Mouse (Mus musculus): ENCODE measurements around the gene Peli3. TPM values are rescaled to one million over a fixed set of nuclear protein-coding genes. Genes with fewer than 3 reads are reported as not detected.

The Peli3 gene
- polyA plus RNA-seq (2012): 0.10 and 0.22 TPM in 2 replicates

DNA sequence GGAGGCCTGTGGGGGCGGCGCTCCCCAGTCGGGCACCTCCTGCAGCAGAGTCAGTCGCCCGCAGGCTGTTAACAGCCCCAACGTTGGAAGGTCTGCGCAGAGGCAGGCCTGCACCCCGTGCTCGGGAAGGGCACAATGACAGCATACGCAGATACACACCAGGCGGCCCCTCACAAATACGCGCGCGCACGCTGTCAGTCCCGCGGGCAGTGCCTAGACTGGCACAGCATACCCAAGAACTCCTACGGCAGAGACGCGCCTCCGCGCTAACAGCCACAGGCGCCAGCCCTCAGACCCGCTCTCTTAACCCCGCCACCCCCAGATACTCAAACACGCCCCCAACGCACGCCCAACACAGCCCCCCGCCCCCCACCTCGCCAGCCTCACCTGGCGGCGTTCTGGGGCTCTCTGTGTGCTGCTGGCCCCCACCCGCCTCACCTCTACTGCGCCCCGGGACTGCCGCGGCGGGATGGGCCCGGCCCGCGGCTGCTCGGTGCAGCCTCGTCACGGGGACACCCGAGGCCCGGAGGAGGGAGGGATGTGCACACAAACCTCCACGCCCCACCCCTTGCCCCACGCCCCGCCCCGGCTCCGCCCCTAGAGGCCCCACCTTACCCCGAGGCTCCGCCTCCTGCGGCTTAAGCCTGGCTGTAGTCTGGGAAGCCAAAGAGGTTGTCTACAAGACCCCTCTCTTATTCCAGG is at the start of gene Peli3:
TSS of gene Peli3 (minus strand) at position 577 of the 702 bp plus-strand sequence.

DNA sequence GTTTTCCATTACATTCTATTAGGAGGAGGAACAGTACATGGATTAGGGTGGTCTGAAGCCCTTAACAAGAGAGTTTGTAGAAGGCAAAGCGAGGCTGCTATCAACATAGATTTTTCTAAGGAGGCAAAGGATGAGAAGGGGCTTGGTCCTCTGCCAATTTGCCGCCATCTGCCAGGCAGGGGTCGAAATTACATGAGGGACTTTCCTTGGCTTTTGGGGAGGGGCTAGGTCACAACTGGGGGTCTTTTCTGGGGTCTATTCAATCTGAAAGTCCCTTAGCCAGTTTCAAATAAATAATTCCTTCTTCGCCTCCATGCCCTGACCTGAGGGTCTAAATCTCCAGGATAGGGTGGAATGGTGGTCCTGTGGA is 47.3 kb upstream of the Peli3 start, which contains the start of gene Npas4:
TSS of gene Npas4 (minus strand) at position 61 of the 370 bp plus-strand sequence.

DNA sequence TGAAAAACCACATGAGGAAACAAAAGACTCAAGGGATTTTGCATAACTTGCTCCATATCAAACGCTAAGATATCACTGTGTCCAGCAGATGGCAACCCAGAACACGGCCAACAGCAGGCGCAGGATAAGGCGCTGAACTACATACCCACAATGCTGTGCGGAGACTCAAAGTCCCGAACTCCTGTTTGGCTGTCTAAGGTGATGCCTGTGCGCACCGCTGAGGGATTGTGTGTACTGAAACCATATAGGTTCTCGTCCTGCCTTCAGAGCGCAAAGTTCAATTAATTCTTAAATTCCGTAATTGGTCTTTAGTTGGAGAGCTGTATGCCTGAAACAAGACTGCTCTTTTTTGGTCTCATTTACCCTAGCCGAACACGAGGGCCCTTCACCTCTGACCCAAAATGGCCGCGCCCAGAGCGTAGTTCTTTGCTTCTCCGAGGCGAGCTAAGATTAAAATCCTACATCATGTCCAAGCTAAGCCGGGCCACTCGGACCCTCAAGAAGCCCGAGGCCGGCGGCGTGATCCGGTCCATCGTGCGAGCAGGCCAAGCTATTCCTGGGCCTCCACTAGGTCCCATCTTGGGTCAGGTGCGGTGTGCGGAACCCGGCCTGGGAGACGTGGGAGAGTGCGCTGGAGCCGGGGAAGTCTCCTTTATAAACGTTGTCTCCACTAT is 19.1 kb upstream of the Peli3 start, which contains the start of gene Mrpl11:
TSS of gene Mrpl11 (plus strand) at position 220 of the 674 bp plus-strand sequence.

DNA sequence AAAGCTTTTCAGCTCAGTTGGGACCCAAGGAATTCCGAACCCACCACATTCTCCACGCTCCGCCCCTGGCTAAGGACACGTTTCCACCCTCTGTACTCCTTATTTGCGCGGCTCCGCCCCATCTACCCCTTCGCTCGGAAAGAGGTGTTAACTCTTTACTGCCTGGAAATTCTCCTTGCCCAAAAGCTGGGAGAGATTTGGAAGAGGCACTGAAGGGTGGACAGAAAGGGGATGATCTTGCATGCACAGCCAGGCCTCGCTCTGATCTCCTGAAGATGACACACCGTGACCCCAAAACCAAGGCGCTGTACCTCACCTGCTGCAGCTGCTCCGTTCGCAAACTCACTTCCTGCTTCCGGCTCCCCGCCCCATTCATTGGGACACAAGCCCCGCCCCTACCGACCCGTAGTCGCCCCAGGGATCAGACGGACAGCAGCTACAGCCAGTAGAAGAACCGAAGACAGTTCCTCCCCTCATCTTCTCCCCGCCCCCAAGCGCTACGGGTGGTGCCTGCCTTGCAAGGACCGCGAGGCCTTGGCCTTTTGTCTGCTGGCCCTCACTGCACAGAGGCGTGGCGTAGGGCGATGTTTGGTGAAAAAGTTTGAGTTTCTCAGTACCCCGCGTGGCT is 14.9 kb downstream of the Peli3 start, which contains the start of gene Dpp3:
TSS of gene Dpp3 (minus strand) at position 384 of the 628 bp plus-strand sequence.

DNA sequence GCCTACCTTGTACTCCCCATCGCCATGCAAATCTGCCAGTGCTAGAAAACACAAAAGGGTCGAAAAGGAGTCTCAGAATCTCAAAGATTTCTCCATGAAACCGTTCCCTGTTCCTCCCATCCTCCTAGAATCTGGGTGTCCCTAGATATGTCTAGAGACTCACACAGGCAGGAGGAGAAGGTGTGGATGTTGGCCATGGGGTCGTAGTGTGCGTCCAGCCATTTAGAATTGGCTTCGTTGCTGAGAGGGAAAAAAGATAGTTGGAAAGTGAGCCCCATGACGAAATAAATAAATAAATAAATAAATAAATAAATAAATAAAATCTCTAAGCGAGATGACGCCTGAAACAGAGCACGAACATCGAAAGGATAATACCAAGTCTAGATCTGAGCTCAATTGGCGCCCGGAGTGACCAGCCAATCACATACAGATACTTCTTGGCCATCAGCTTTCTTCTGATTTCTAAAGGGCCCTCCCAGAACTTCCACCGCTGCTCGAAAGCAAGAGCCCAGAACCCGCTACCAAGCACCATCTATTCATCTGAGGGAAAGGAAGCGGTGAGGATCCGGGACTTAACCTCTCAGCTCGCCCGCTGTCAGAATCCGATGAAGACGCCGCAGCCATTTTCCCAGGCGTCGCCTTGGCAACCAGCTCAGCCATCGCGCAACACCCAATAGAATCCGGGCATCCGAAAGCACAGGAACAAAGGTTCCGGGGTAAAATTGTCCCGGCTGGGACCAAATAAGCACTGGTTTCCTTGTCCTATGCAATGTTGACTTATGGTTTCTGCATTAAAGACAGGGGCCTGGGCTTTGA is 36.7 kb downstream of the Peli3 start, which contains the start of gene Bbs1:
TSS of gene Bbs1 (minus strand) at position 650 of the 816 bp plus-strand sequence.

Other genes with a start within 250 kb of the Peli3 start
- gene Gm960, start 244.5 kb downstream of the Peli3 start, polyA plus RNA-seq (2012): 0.34 TPM in 1 of 2 replicates, not detected in the other
- 0.02 and 0.06 TPM in 2 replicates for gene Sptbn2, start 232.0 kb downstream of the Peli3 start, polyA plus RNA-seq (2012)
- 11.2 and 13.4 TPM in 2 replicates for gene Rbm4b, start 186.6 kb downstream of the Peli3 start, polyA plus RNA-seq (2012)
- 15.6 and 16.8 TPM in 2 replicates for gene Rbm4, start 149.2 kb downstream of the Peli3 start, polyA plus RNA-seq (2012)
- 0.68 and 1.4 TPM in 2 replicates for gene Gm21992, start 131.5 kb downstream of the Peli3 start, polyA plus RNA-seq (2012)
- gene Rbm14, start 131.5 kb downstream of the Peli3 start, polyA plus RNA-seq (2012): 37.4 and 39.1 TPM in 2 replicates
- 59.4 and 60.0 TPM in 2 replicates for gene Ccs, start 103.8 kb downstream of the Peli3 start, polyA plus RNA-seq (2012)
- not detected in 2 replicates for gene Ccdc87, start 103.8 kb downstream of the Peli3 start, polyA plus RNA-seq (2012)
- 7.5 and 11.2 TPM in 2 replicates for gene Ctsf, start 88.0 kb downstream of the Peli3 start, polyA plus RNA-seq (2012)
- 0.37 and 1.0 TPM in 2 replicates for gene Actn3, start 65.2 kb downstream of the Peli3 start, polyA plus RNA-seq (2012)
- 2.1 and 2.3 TPM in 2 replicates for gene Zdhhc24, start 64.5 kb downstream of the Peli3 start, polyA plus RNA-seq (2012)
- 2.1 and 3.6 TPM in 2 replicates for gene Bbs1, start 36.5 kb downstream of the Peli3 start, polyA plus RNA-seq (2012)
- gene Dpp3, start 14.8 kb downstream of the Peli3 start, polyA plus RNA-seq (2012): 66.2 and 71.5 TPM in 2 replicates
- gene Mrpl11, start 19.0 kb upstream of the Peli3 start, polyA plus RNA-seq (2012): 58.4 and 60.2 TPM in 2 replicates
- gene Npas4, start 47.2 kb upstream of the Peli3 start, polyA plus RNA-seq (2012): 0.10 and 0.12 TPM in 2 replicates
- 4.3 and 5.5 TPM in 2 replicates for gene Slc29a2, start 80.7 kb upstream of the Peli3 start, polyA plus RNA-seq (2012)
- 6.1 and 9.4 TPM in 2 replicates for gene B4gat1, start 95.7 kb upstream of the Peli3 start, polyA plus RNA-seq (2012)
- gene AC124502.3, start 95.8 kb upstream of the Peli3 start, polyA plus RNA-seq (2012): 0.13 and 1.3 TPM in 2 replicates
- gene Brms1, start 98.2 kb upstream of the Peli3 start, polyA plus RNA-seq (2012): 94.5 and 120 TPM in 2 replicates
- gene Rin1, start 107.4 kb upstream of the Peli3 start, polyA plus RNA-seq (2012): 1.2 and 1.8 TPM in 2 replicates
- gene Cd248, start 125.0 kb upstream of the Peli3 start, polyA plus RNA-seq (2012): 0.77 and 1.7 TPM in 2 replicates
- 0.29 and 1.6 TPM in 2 replicates for gene Tmem151a, start 142.4 kb upstream of the Peli3 start, polyA plus RNA-seq (2012)
- gene Yif1a, start 145.4 kb upstream of the Peli3 start, polyA plus RNA-seq (2012): 17.5 and 18.7 TPM in 2 replicates
- gene Cnih2, start 155.4 kb upstream of the Peli3 start, polyA plus RNA-seq (2012): 3.6 and 6.3 TPM in 2 replicates
- 262 and 300 TPM in 2 replicates for gene Rab1b, start 163.9 kb upstream of the Peli3 start, polyA plus RNA-seq (2012)
- 22.7 and 28.8 TPM in 2 replicates for gene Klc2, start 175.4 kb upstream of the Peli3 start, polyA plus RNA-seq (2012)